Comparison of ENCODE assay signal across 27 mouse cellular contexts in genomic region chr1:170927378-170927777, GRCm38 (mm10). TPM values are rescaled to one million over a fixed set of nuclear protein-coding genes. Genes with fewer than 3 reads are reported as not detected.
DNase-seq lines count a peak whose midpoint lies in the region; ATAC-seq and TF ChIP-seq lines count a peak whose summit lies in the region.
"Had no signal": no experiment of that assay in that cellular context is flagged by ENCODE, and none has a peak within 500 bp of the region (broad histone marks: within the 10 kb centered on the region; RNA-seq: fewer than 3 reads in every experiment).

TSS of gene Fcrla (minus strand) at chr1:170927583.

- H3K36me3 ChIP-seq in intestine, embryonic 15.5 days, result no peaks in the 10 kb centered on the region
- no peaks in the 10 kb centered on the region for H3K36me3 ChIP-seq in forebrain, embryonic 12.5 days (replicated peaks)
- H3K36me3 ChIP-seq: embryonic facial prominence, embryonic 10.5 days; forebrain, embryonic 10.5 days; heart, embryonic 13.5 days had no signal

- H3K9me3 ChIP-seq in intestine, embryonic 15.5 days, result no peaks in the 10 kb centered on the region
- no peaks in the 10 kb centered on the region for H3K9me3 ChIP-seq in forebrain, embryonic 12.5 days
- H3K9me3 ChIP-seq: embryonic facial prominence, embryonic 10.5 days; forebrain, embryonic 10.5 days; heart, embryonic 13.5 days had no signal

- peak; percentile 34; the same call in 1 of the 2 replicates for ATAC-seq in neutrophil, adult 5-6 weeks (ENCODE audit: extremely low read depth, insufficient number of reproducible peaks, low FRiP score, poor library complexity, severe bottlenecking)
- ATAC-seq in intestine, embryonic 15.5 days, result no peak
- no peak for ATAC-seq in forebrain, embryonic 12.5 days (ENCODE audit: low FRiP score)
- no peak for ATAC-seq in megakaryocyte-erythroid progenitor cell, adult 5-6 weeks (replicated peaks; ENCODE audit: low FRiP score, low TSS enrichment, poor library complexity, severe bottlenecking)
- ATAC-seq: activated CD4-positive, CD25-positive, alpha-beta regulatory T cell, adult 4 months; forebrain, embryonic 16.5 days; hindbrain, embryonic 16.5 days; Patski had no signal

- H3K4me1 ChIP-seq in bone marrow, adult 2 months (ENCODE audit: control insufficient read depth, insufficient read depth, low read length), result peaks cover 5% of the 10 kb centered on the region
- no peaks in the 10 kb centered on the region for H3K4me1 ChIP-seq in intestine, embryonic 15.5 days (replicated peaks)
- H3K4me1 ChIP-seq in forebrain, embryonic 12.5 days, result no peaks in the 10 kb centered on the region
- H3K4me1 ChIP-seq: embryonic facial prominence, embryonic 10.5 days; forebrain, embryonic 10.5 days; heart, embryonic 13.5 days had no signal

- TF ChIP-seq CTCF in bone marrow, adult 2 months (IDR thresholded peaks at IDR 0.05; ENCODE audit: control insufficient read depth, insufficient read depth, low read length), result no peak

- peak; percentile 73 to 81 for DNase-seq in spleen, postnatal 36 days (ENCODE audit: low spot score in 2 of 2)
- no peak for DNase-seq in spleen, adult 12 weeks (ENCODE audit: low spot score)
- peak; percentile 64 to 65 for DNase-seq in B cell, adult 2 months
- DNase-seq: adrenal gland, postnatal 14 days; cerebellum, adult 18-20 months; cerebellum, adult 9-11 months; cerebellum, postnatal 36 days; gastrocnemius, adult 2 months; gastrocnemius, postnatal 25 days; heart, postnatal 36 days had no signal

- 0 out of 2 replicates have a peak, but pooled peaks have one; percentile 41 for TF ChIP-seq POLR2A in bone marrow, adult 2 months (IDR thresholded peaks at IDR 0.05; ENCODE audit: borderline replicate concordance, control insufficient read depth, low read depth, low read length)

- H3K9ac ChIP-seq in intestine, embryonic 15.5 days, result no peak within 1 kb of the TSS
- H3K9ac ChIP-seq in forebrain, embryonic 12.5 days, result no peak within 1 kb of the TSS
- H3K9ac ChIP-seq: heart, embryonic 13.5 days had no signal

- H3K27ac ChIP-seq in bone marrow, adult 2 months (ENCODE audit: control insufficient read depth, insufficient read depth, low read depth, low read length, poor library complexity), result peak within 1 kb of the TSS; percentile 95
- H3K27ac ChIP-seq in intestine, embryonic 15.5 days, result no peak within 1 kb of the TSS
- H3K27ac ChIP-seq in forebrain, embryonic 12.5 days, result no peak within 1 kb of the TSS
- H3K27ac ChIP-seq: embryonic facial prominence, embryonic 10.5 days; forebrain, embryonic 10.5 days; gastrocnemius, adult 2 months; heart, embryonic 13.5 days had no signal

- peak within 1 kb of the TSS; percentile 65 for H3K4me3 ChIP-seq in bone marrow, adult 2 months (replicated peaks; ENCODE audit: control insufficient read depth, low read depth, low read length)
- no peak within 1 kb of the TSS for H3K4me3 ChIP-seq in intestine, embryonic 15.5 days (replicated peaks)
- no peak within 1 kb of the TSS for H3K4me3 ChIP-seq in forebrain, embryonic 12.5 days (replicated peaks)
- H3K4me3 ChIP-seq: embryonic facial prominence, embryonic 10.5 days; forebrain, embryonic 10.5 days; gastrocnemius, adult 2 months; heart, embryonic 13.5 days had no signal

- no peak within 1 kb of the TSS for H3K4me2 ChIP-seq in intestine, embryonic 15.5 days (replicated peaks)
- no peak within 1 kb of the TSS for H3K4me2 ChIP-seq in forebrain, embryonic 12.5 days
- H3K4me2 ChIP-seq: heart, embryonic 13.5 days had no signal

- WGBS in bone marrow, adult 2 months, result 56% methylated on average over 3 of the region's 3 CpGs
- WGBS in intestine, embryonic 15.5 days, result 85% methylated on average over 3 of the region's 3 CpGs
- WGBS in forebrain, embryonic 12.5 days, result 85% methylated on average over 3 of the region's 3 CpGs

- no peaks in the 10 kb centered on the region for H3K27me3 ChIP-seq in intestine, embryonic 15.5 days (replicated peaks)
- H3K27me3 ChIP-seq in forebrain, embryonic 12.5 days, result no peaks in the 10 kb centered on the region
- H3K27me3 ChIP-seq: heart, embryonic 13.5 days; Patski had no signal

RNA-seq across cellular contexts. Expression of gene Fcrla, which starts in this region (rescaled TPM):
- 18.2 and 44.1 TPM in 2 replicates for polyA plus RNA-seq in bone marrow, adult 2 months (2011; ENCODE audit: insufficient read depth, insufficient read length, low replicate concordance, missing spikeins)
- 255 and 258 TPM in 2 replicates for total RNA-seq in neutrophil, adult 5-6 weeks (2017)
- not detected in 2 replicates for polyA plus RNA-seq in intestine, embryonic 15.5 days (2015; fragmentation: Nextera tagmentation; extraction: Ambion mirVana)
- polyA plus RNA-seq in forebrain, embryonic 12.5 days (2016; fragmentation: Nextera tagmentation; extraction: Ambion mirVana), result not detected in 2 replicates
- total RNA-seq in megakaryocyte-erythroid progenitor cell, adult 5-6 weeks (2014; fragmentation: Nextera tagmentation), result 2.4 TPM in 1 of 2 replicates, not detected in the other
- total RNA-seq in megakaryocyte-erythroid progenitor cell, adult 5-6 weeks (2017), result 0.69 TPM in 1 of 2 replicates, not detected in the other
- total RNA-seq: gastrocnemius, adult 2 months; gastrocnemius, postnatal 25 days; granulocyte monocyte progenitor cell, adult 5-6 weeks had no signal
- polyA plus RNA-seq: C2C12; embryonic facial prominence, embryonic 10.5 days; embryonic facial prominence, embryonic 14.5 days; forebrain, embryonic 10.5 days; forebrain, embryonic 16.5 days; frontal cortex, adult 2 months; hindbrain, embryonic 11.5 days; hindbrain, embryonic 16.5 days; Patski had no signal

Comparison
In these comparisons a context has a peak if more than half of its experiments do, and no peak if none do; other contexts are left out.
1. RNA of gene Fcrla (total RNA-seq): 255 to 258 TPM in neutrophil, adult 5-6 weeks; 0.69 to 2.4 TPM in megakaryocyte-erythroid progenitor cell, adult 5-6 weeks; every median in the first group is over 10 times any median in the second.
2. RNA of gene Fcrla (polyA plus RNA-seq): 18.2 to 44.1 TPM in bone marrow, adult 2 months; not detected in intestine, embryonic 15.5 days and not detected in forebrain, embryonic 12.5 days; every median in the first group is over 10 times any median in the second.